In the genomic region with DNA sequence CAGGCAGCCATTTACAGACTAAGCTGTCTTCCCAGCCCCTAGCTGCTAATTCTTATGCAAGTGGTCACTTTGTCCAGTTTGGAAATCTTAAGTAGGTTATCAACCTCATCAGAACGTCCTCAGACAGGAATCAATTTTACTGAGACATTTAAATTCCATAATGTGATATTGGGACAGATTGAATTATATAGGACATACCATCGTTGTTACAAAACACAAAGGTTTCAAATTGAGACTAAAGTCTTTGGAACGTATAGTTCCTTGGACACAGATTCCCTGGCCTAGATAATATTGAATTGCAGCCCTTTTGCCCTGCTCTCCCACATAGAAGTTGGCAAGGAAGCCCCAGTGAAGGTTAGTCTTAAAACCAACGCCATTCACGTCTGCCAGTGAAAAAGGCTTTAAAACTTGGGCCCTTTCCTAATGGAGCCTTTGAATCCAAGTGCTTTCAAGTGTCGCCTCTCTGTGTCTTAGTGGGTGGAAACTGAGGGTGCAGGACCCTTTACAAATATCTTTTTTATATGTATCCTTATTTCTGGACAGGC, we compare ENCODE assay signal across 12 mouse cellular contexts.
DNase-seq lines count a peak whose midpoint lies in the region; ATAC-seq and TF ChIP-seq lines count a peak whose summit lies in the region.
"Had no signal": no experiment of that assay in that cellular context is flagged by ENCODE, and none has a peak within 500 bp of the region (broad histone marks: within the 10 kb centered on the region; RNA-seq: fewer than 3 reads in every experiment).

No protein-coding gene starts in this region.

- H3K4me3 ChIP-seq in forebrain, embryonic 10.5 days, result no peak overlapping the region
- no peak overlapping the region for H3K4me3 ChIP-seq in forebrain, embryonic 15.5 days
- H3K4me3 ChIP-seq in hindbrain, postnatal 0 days (ENCODE audit: low read length), result no peak overlapping the region
- no peak overlapping the region for H3K4me3 ChIP-seq in hindbrain, embryonic 16.5 days (ENCODE audit: low read length)
- H3K4me3 ChIP-seq in liver, postnatal 0 days (ENCODE audit: low read depth, low read length), result no peak overlapping the region
- H3K4me3 ChIP-seq: forebrain, embryonic 13.5 days had no signal

- H3K27me3 ChIP-seq in forebrain, embryonic 10.5 days (ENCODE audit: poor library complexity, severe bottlenecking), result no peaks in the 10 kb centered on the region
- no peaks in the 10 kb centered on the region for H3K27me3 ChIP-seq in forebrain, embryonic 15.5 days
- H3K27me3 ChIP-seq in hindbrain, postnatal 0 days (ENCODE audit: insufficient read depth, low read length), result no peaks in the 10 kb centered on the region
- H3K27me3 ChIP-seq in hindbrain, embryonic 16.5 days (replicated peaks; ENCODE audit: control insufficient read depth, insufficient read depth, low read length), result no peaks in the 10 kb centered on the region
- H3K27me3 ChIP-seq in liver, postnatal 0 days (ENCODE audit: insufficient read depth, low read length), result no peaks in the 10 kb centered on the region
- H3K27me3 ChIP-seq: forebrain, embryonic 13.5 days had no signal

- DNase-seq in forebrain, embryonic 10.5 days (ENCODE audit: extremely low spot score, low spot score), result no peak
- no peak for DNase-seq in hindbrain, postnatal 0 days (ENCODE audit: low spot score)
- no peak for DNase-seq in liver, postnatal 0 days
- DNase-seq in liver, result no peak
- peak; percentile 61 for DNase-seq in gonadal fat pad, adult 2 months (ENCODE audit: low read depth)
- DNase-seq in frontal cortex, postnatal 14 days (ENCODE audit: low spot score in 2 of 2), result no peak
- DNase-seq: right cerebral cortex, postnatal 25 days; thymus, postnatal 25 days had no signal

- H3K36me3 ChIP-seq in forebrain, embryonic 10.5 days (replicated peaks), result no peaks in the 10 kb centered on the region
- no peaks in the 10 kb centered on the region for H3K36me3 ChIP-seq in forebrain, embryonic 15.5 days
- no peaks in the 10 kb centered on the region for H3K36me3 ChIP-seq in hindbrain, postnatal 0 days (ENCODE audit: insufficient read depth, low read length)
- no peaks in the 10 kb centered on the region for H3K36me3 ChIP-seq in hindbrain, embryonic 16.5 days (ENCODE audit: control insufficient read depth, insufficient read depth, low read length)
- no peaks in the 10 kb centered on the region for H3K36me3 ChIP-seq in liver, postnatal 0 days (replicated peaks; ENCODE audit: insufficient read depth, low read length)

- H3K4me2 ChIP-seq in forebrain, embryonic 15.5 days (replicated peaks), result no peak overlapping the region
- no peak overlapping the region for H3K4me2 ChIP-seq in hindbrain, postnatal 0 days (ENCODE audit: low read depth, low read length)
- H3K4me2 ChIP-seq in hindbrain, embryonic 16.5 days (ENCODE audit: low read length), result no peak overlapping the region
- no peak overlapping the region for H3K4me2 ChIP-seq in liver, postnatal 0 days (ENCODE audit: low read depth, low read length)

- no peak for TF ChIP-seq CTCF in hindbrain, postnatal 0 days (IDR thresholded peaks at IDR 0.05; ENCODE audit: low read depth)
- no peak for TF ChIP-seq CTCF in liver, postnatal 0 days (IDR thresholded peaks at IDR 0.05; ENCODE audit: low read depth)

- no peak overlapping the region for H3K9ac ChIP-seq in forebrain, embryonic 15.5 days (replicated peaks)
- H3K9ac ChIP-seq in hindbrain, postnatal 0 days (replicated peaks; ENCODE audit: low read length), result no peak overlapping the region
- H3K9ac ChIP-seq in hindbrain, embryonic 16.5 days (ENCODE audit: low read depth, low read length), result no peak overlapping the region
- 0 out of 2 replicates have a peak overlapping the region, but pooled peaks have one; percentile 38 for H3K9ac ChIP-seq in liver, postnatal 0 days (replicated peaks)

- 84% methylated on average over 6 of the region's 6 CpGs for WGBS in forebrain, embryonic 10.5 days
- WGBS in forebrain, embryonic 15.5 days, result 57% methylated on average over 6 of the region's 6 CpGs
- WGBS in hindbrain, postnatal 0 days, result 59% methylated on average over 6 of the region's 6 CpGs
- 58% methylated on average over 6 of the region's 6 CpGs for WGBS in hindbrain, embryonic 16.5 days
- 73% methylated on average over 6 of the region's 6 CpGs for WGBS in liver, postnatal 0 days (ENCODE audit: insufficient replicate concordance)

- H3K9me3 ChIP-seq in forebrain, embryonic 10.5 days, result no peaks in the 10 kb centered on the region
- H3K9me3 ChIP-seq in forebrain, embryonic 15.5 days, result no peaks in the 10 kb centered on the region
- no peaks in the 10 kb centered on the region for H3K9me3 ChIP-seq in hindbrain, postnatal 0 days (ENCODE audit: low read length)
- no peaks in the 10 kb centered on the region for H3K9me3 ChIP-seq in hindbrain, embryonic 16.5 days (ENCODE audit: control insufficient read depth, low read length)
- no peaks in the 10 kb centered on the region for H3K9me3 ChIP-seq in liver, postnatal 0 days (ENCODE audit: low read length)
- H3K9me3 ChIP-seq: forebrain, embryonic 13.5 days had no signal

- peaks cover 31% of the 10 kb centered on the region for H3K4me1 ChIP-seq in forebrain, embryonic 10.5 days
- peaks cover 15% of the 10 kb centered on the region for H3K4me1 ChIP-seq in forebrain, embryonic 15.5 days
- H3K4me1 ChIP-seq in hindbrain, postnatal 0 days (ENCODE audit: insufficient read depth, low read length), result peaks cover 10% of the 10 kb centered on the region
- peaks cover 12% of the 10 kb centered on the region for H3K4me1 ChIP-seq in hindbrain, embryonic 16.5 days (ENCODE audit: control insufficient read depth, insufficient read depth, low read depth, low read length)
- 0 out of 2 replicates have a peak, but pooled peaks cover 3% of the 10 kb centered on the region for H3K4me1 ChIP-seq in liver, postnatal 0 days (ENCODE audit: insufficient read depth)

- TF ChIP-seq EP300 in liver, postnatal 0 days (IDR thresholded peaks at IDR 0.05; ENCODE audit: low read depth), result no peak

- ATAC-seq in forebrain, embryonic 15.5 days (replicated peaks), result no peak
- no peak for ATAC-seq in hindbrain, postnatal 0 days
- ATAC-seq in hindbrain, embryonic 16.5 days, result no peak
- ATAC-seq in liver, postnatal 0 days, result no peak
- ATAC-seq: inflammation-experienced regulatory T-cells, adult 6 months had no signal

- H3K27ac ChIP-seq in forebrain, embryonic 10.5 days, result peak overlapping the region; percentile 72; the same call in 1 of the 2 replicates
- H3K27ac ChIP-seq in forebrain, embryonic 15.5 days (replicated peaks), result no peak overlapping the region
- peak overlapping the region; percentile 60; the same call in 1 of the 2 replicates for H3K27ac ChIP-seq in hindbrain, postnatal 0 days
- no peak overlapping the region for H3K27ac ChIP-seq in hindbrain, embryonic 16.5 days (ENCODE audit: low read depth, low read length)
- peak overlapping the region; percentile 69; the same call in 1 of the 2 replicates for H3K27ac ChIP-seq in liver, postnatal 0 days (ENCODE audit: low read depth)
- H3K27ac ChIP-seq: forebrain, embryonic 13.5 days had no signal

Comparison
In these comparisons a context has a peak if more than half of its experiments do, and no peak if none do; other contexts are left out.
1. H3K27ac ChIP-seq: peak in forebrain, embryonic 10.5 days (single experiment), hindbrain, postnatal 0 days (single experiment) and liver, postnatal 0 days (single experiment); none in forebrain, embryonic 15.5 days (single experiment) and hindbrain, embryonic 16.5 days (single experiment).